Mouse (Mus musculus) heart, postnatal 0 days (tissue): Measurements from ENCODE around the gene AU018091. TPM values are rescaled to one million over a fixed set of nuclear protein-coding genes. Genes with fewer than 3 reads are reported as not detected.

Experiments
- ATAC-seq: fragments of 200-750 bp; cut with Nextera tagmentation; 2 replicates; pipeline ENCODE4 v1.8.0; 2017; ENCODE audit warnings: low read depth, moderate number of reproducible peaks, moderate library complexity; ENCODE audit not compliant: insufficient read depth
- DNase-seq: peaks from one replicate; pipeline ENCODE4 v3.0.0-alpha.2; 2016; ENCODE audit warnings: low spot score
- H3K27ac ChIP-seq: fragments of 300-500 bp; sonication (generic); 2 replicates; pipeline ENCODE4 v1.5.1; 2014; ENCODE audit warnings: low read depth, mild to moderate bottlenecking
- H3K27me3 ChIP-seq: fragments of 300-500 bp; sonication (generic); 2 replicates; pipeline ENCODE4 v1.6.1; 2014; ENCODE audit warnings: low read length, mixed read lengths; ENCODE audit not compliant: control insufficient read depth, insufficient read depth
- H3K36me3 ChIP-seq: fragments of 300-500 bp; sonication (generic); replicated peaks from 2 replicates; pipeline ENCODE4 v1.6.1; 2014; ENCODE audit warnings: low read length, mixed read lengths; ENCODE audit not compliant: control insufficient read depth, insufficient read depth
- H3K4me1 ChIP-seq: fragments of 300-500 bp; sonication (generic); 2 replicates; pipeline ENCODE4 v1.6.1; 2014; ENCODE audit warnings: antibody characterized with exemption; ENCODE audit not compliant: control insufficient read depth, insufficient read depth
- H3K4me2 ChIP-seq: fragments of 300-500 bp; sonication (generic); 2 replicates; pipeline ENCODE4 v1.6.1; 2014; ENCODE audit warnings: low read depth, mild to moderate bottlenecking, low read length, moderate library complexity
- H3K4me3 ChIP-seq: fragments of 300-500 bp; sonication (generic); 2 replicates; pipeline ENCODE4 v1.5.1; 2014; ENCODE audit warnings: low read depth, low read length
- H3K9ac ChIP-seq: fragments of 300-500 bp; sonication (generic); replicated peaks from 2 replicates; pipeline ENCODE4 v1.6.1; 2014; ENCODE audit warnings: low read depth, low read length, mixed read lengths
- H3K9me3 ChIP-seq: fragments of 300-500 bp; sonication (generic); replicated peaks from 2 replicates; pipeline ENCODE4 v1.6.1; 2016; ENCODE audit warnings: low read length; ENCODE audit not compliant: control insufficient read depth
- CTCF ChIP-seq: IDR thresholded peaks from 2 replicates; pipeline ENCODE4 v1.5.1; 2016; ENCODE audit warnings: antibody characterized with exemption, control low read depth, low read depth
- EP300 ChIP-seq: IDR thresholded peaks from 2 replicates; pipeline ENCODE4 v1.6.1; 2016; ENCODE audit warnings: antibody characterized with exemption, low read depth
- WGBS: fragments of 180-500 bp; shearing (Covaris S2); extraction: QIAGEN DNeasy Blood & Tissue Kit; methylation state at CpG from one replicate; pipeline ENCODE4 v1.1.7; 2014; 5-methylcytosine and 5-hydroxymethylcytosine counted together
- polyA plus RNA-seq: library from polyadenylated mRNA; unstranded; fragments of >200 nt; fragmentation: Nextera tagmentation; extraction: Ambion mirVana; gene quantifications from 2 replicates; pipeline ENCODE4 v1.2.1, GENCODE M21; 2015
- total RNA-seq: library from RNA; depleted of rRNA; stranded (reverse); fragments of >200 nt; gene quantifications from 2 replicates; pipeline ENCODE4 v1.2.3, GENCODE M21; 2014; ENCODE audit warnings: low replicate concordance

The AU018091 gene
- total and polyA plus RNA-seq, 2 experiments from 2014 or later: not detected

- no peak overlapping the region for H3K27ac ChIP-seq
- no peaks in the 10 kb centered on the region for H3K9me3 ChIP-seq
- H3K27me3 ChIP-seq: no peaks in the 10 kb centered on the region
- H3K36me3 ChIP-seq: no peaks in the 10 kb centered on the region
- no peak overlapping the region for H3K4me3 ChIP-seq
- TF ChIP-seq EP300 (no peak), CTCF (no peak)
- 76% methylated on average over 4 of the region's 4 CpGs for WGBS
- H3K4me2 ChIP-seq: no peak overlapping the region
- no peak for ATAC-seq
- no peak overlapping the region for H3K9ac ChIP-seq
- H3K4me1 ChIP-seq: no peaks in the 10 kb centered on the region
- DNase-seq: no peak
Observed at GRCm38 (mm10) chr7:3166270-3166669, 2.7 kb downstream of the AU018091 start.

DNA sequence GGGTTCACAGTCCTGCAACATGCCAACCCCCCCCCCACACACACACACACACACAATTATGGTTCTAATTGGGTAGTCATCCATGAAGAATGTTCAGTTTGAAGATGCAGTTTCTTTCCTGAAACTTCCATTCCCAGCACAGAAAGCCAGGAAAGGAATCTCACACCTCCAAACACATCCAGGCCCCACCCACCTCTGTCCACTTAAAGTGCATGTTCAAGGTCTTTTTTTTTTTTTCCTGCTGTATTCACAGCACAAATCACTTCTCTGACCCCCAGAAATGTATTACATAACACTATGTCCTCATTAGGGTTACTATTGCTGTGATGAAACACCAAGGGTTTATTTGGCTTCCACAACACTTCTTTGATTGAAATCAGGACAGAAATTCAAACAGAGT is 4.0 kb downstream of the AU018091 start:
- Histone ChIP-seq H3K4me3 (no peak overlapping the region), H3K4me2 (no peak overlapping the region), H3K9me3 (no peaks in the 10 kb centered on the region), H3K36me3 (no peaks in the 10 kb centered on the region), H3K9ac (no peak overlapping the region), H3K27me3 (no peaks in the 10 kb centered on the region), H3K27ac (no peak overlapping the region), H3K4me1 (no peaks in the 10 kb centered on the region)
- DNase-seq: no peak
- no peak for ATAC-seq
- TF ChIP-seq CTCF (no peak), EP300 (no peak)

DNA sequence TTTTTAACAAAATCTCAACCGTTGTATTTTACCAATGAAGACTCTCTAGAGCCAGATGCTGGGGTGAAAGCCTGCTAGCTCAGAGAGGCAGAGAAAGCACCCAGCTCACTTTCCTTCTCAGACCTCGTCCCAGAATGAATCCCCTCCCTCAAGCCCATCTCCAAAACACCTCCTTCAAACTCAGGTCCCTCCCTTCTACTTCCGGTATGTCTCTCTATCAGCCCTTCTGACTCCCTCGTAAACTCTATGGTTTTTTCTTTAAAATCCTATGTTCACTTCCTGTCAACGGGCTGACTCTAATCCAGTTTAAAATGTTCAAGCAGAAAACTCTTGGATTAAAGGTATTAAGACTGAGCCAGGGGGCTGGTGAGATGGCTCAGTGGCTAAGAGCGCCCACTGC is 4.6 kb downstream of the AU018091 start:
- no peak overlapping the region for H3K9ac ChIP-seq
- no peaks in the 10 kb centered on the region for H3K9me3 ChIP-seq
- H3K4me1 ChIP-seq: no peaks in the 10 kb centered on the region
- H3K4me2 ChIP-seq: no peak overlapping the region
- TF ChIP-seq EP300: no peak
- no peak for TF ChIP-seq CTCF
- no peak for ATAC-seq
- DNase-seq: no peak
- WGBS: 70% methylated on average over 6 of the region's 6 CpGs
- no peaks in the 10 kb centered on the region for H3K36me3 ChIP-seq
- no peaks in the 10 kb centered on the region for H3K27me3 ChIP-seq
- H3K27ac ChIP-seq: no peak overlapping the region
- H3K4me3 ChIP-seq: no peak overlapping the region

DNA sequence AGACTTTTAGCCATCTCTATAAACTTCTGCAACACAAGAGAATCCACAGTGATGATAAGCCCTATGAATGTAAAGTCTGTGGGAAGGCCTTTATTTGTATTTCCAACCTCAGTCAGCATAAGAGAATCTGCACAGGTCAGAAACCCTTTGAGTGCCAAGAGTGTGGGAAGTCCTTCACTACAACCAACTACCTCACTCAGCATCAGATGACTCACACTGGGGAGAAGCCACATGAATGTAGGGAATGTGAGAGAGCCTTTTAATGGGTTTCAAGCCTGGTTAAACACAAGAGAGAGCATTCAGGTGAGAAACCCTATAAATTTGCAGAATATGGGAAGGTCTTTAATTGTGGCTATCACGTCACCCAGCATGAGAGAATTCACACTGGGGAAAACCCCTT is 18.6 kb downstream of the AU018091 start:
- Histone ChIP-seq H3K9ac (no peak overlapping the region), H3K4me3 (no peak overlapping the region), H3K4me2 (no peak overlapping the region), H3K9me3 (no peaks in the 10 kb centered on the region), H3K36me3 (no peaks in the 10 kb centered on the region), H3K27ac (no peak overlapping the region), H3K4me1 (no peaks in the 10 kb centered on the region), H3K27me3 (no peaks in the 10 kb centered on the region)
- TF ChIP-seq CTCF (no peak), EP300 (no peak)
- no peak for DNase-seq
- ATAC-seq: no peak
- 57% methylated on average over 1 of the region's 1 CpGs for WGBS

DNA sequence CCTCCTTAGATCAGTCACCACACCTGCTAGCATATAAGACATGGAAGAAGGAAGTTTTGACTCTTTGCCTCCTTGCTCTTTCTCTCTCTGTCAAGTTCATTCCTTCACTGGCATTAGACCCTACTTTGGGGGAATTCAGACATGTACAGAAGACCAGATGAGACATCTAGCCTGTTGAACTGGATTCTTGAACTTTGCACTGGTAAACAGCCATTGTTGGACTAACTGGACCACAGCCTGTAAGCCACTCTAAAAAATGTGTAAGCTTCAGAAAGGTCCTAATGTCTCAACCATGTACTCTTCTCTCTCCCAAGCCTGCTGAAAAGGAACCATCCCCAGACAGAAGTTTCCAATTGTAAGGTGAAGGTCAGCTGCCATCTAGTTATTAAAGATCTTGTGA is 22.9 kb downstream of the AU018091 start:
- Histone ChIP-seq H3K27ac (no peak overlapping the region), H3K36me3 (no peaks in the 10 kb centered on the region), H3K4me3 (no peak overlapping the region), H3K4me2 (no peak overlapping the region), H3K9me3 (no peaks in the 10 kb centered on the region), H3K27me3 (no peaks in the 10 kb centered on the region), H3K4me1 (no peaks in the 10 kb centered on the region), H3K9ac (no peak overlapping the region)
- no peak for ATAC-seq
- no peak for DNase-seq
- TF ChIP-seq EP300: no peak
- no peak for TF ChIP-seq CTCF

DNA sequence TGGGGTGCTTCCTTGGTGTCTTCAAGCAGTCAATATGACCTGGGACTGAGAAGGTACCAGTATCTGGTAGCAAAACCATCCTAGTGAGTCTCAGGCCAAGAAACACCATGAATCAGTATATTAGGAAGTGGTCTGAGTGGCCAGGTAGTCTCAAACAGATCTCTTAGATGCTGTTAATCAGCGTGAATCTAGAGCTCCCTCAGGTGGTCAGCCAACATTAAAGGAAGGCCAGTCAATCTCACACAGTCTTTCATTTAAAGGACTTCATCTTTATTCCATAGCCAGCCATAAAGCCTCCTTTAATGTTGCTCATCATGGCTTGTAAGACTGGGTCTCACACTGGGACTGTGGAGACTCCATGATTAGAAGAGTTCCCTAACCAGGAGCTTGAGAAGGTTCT is 25.7 kb downstream of the AU018091 start:
- ATAC-seq (no peak), DNase-seq (no peak)
- 18% methylated on average over 1 of the region's 1 CpGs for WGBS
- Histone ChIP-seq H3K36me3 (no peaks in the 10 kb centered on the region), H3K9me3 (no peaks in the 10 kb centered on the region), H3K27ac (no peak overlapping the region), H3K27me3 (no peaks in the 10 kb centered on the region), H3K4me1 (no peaks in the 10 kb centered on the region), H3K4me3 (no peak overlapping the region), H3K4me2 (no peak overlapping the region), H3K9ac (no peak overlapping the region)
- TF ChIP-seq EP300 (no peak), CTCF (no peak)
